Mouse (Mus musculus) lung, postnatal 0 days (tissue): ENCODE results near the gene Rimkla. TPM values are rescaled to one million over a fixed set of nuclear protein-coding genes. Genes with fewer than 3 reads are reported as not detected.

ENCODE experiments used
- ATAC-seq: fragments of 200-750 bp; cut with Nextera tagmentation; 2 replicates; pipeline ENCODE4 v1.8.0; 2017; ENCODE audit warnings: moderate library complexity
- DNase-seq: peaks from one replicate; pipeline ENCODE4 v3.0.0-alpha.2; 2016; ENCODE audit warnings: low spot score
- H3K27ac ChIP-seq: fragments of 300-500 bp; sonication (generic); 2 replicates; pipeline ENCODE4 v1.5.1; 2014; ENCODE audit warnings: antibody characterized with exemption, mild to moderate bottlenecking, low read length, mixed read lengths
- H3K27me3 ChIP-seq: fragments of 300-500 bp; sonication (generic); replicated peaks from 2 replicates; pipeline ENCODE4 v1.6.1; 2014; ENCODE audit warnings: low read length, mixed read lengths; ENCODE audit not compliant: insufficient read depth
- H3K36me3 ChIP-seq: fragments of 300-500 bp; sonication (generic); 2 replicates; pipeline ENCODE4 v1.6.1; 2014; ENCODE audit warnings: low read length, mixed read lengths; ENCODE audit not compliant: insufficient read depth
- H3K4me1 ChIP-seq: fragments of 300-500 bp; sonication (generic); 2 replicates; pipeline ENCODE4 v1.6.1; 2014; ENCODE audit warnings: antibody characterized with exemption, low read depth, low read length, mixed read lengths; ENCODE audit not compliant: insufficient read depth
- H3K4me2 ChIP-seq: fragments of 300-500 bp; sonication (generic); replicated peaks from 2 replicates; pipeline ENCODE4 v1.6.1; 2014; ENCODE audit warnings: low read depth, mild to moderate bottlenecking, low read length, moderate library complexity, mixed read lengths
- H3K4me3 ChIP-seq: fragments of 300-500 bp; sonication (generic); 2 replicates; pipeline ENCODE4 v1.5.1; 2014; ENCODE audit warnings: low read depth, low read length
- H3K9ac ChIP-seq: fragments of 300-500 bp; sonication (generic); replicated peaks from 2 replicates; pipeline ENCODE4 v1.6.1; 2014; ENCODE audit warnings: low read depth, mild to moderate bottlenecking
- H3K9me3 ChIP-seq: fragments of 300-500 bp; sonication (generic); 2 replicates; pipeline ENCODE4 v1.6.1; 2016; ENCODE audit warnings: low read length, mixed read lengths
- CTCF ChIP-seq: IDR thresholded peaks from 2 replicates; pipeline ENCODE4 v1.5.1; 2016; ENCODE audit warnings: antibody characterized with exemption, mild to moderate bottlenecking
- EP300 ChIP-seq: IDR thresholded peaks from 2 replicates; pipeline ENCODE4 v1.6.1; 2016; ENCODE audit warnings: antibody characterized with exemption, mild to moderate bottlenecking, control low read depth
- WGBS: fragments of 180-500 bp; shearing (Covaris S2); extraction: QIAGEN DNeasy Blood & Tissue Kit; methylation state at CpG from one replicate; pipeline ENCODE4 v1.1.7; 2014; 5-methylcytosine and 5-hydroxymethylcytosine counted together
- polyA plus RNA-seq: library from polyadenylated mRNA; unstranded; fragments of >200 nt; fragmentation: Nextera tagmentation; extraction: Ambion mirVana; gene quantifications from 2 replicates; pipeline ENCODE4 v1.2.1, GENCODE M21; 2015

The Rimkla gene
- polyA plus RNA-seq, 1 experiment from 2014 or later: 0.30 TPM

GRCm38 (mm10) chr4:119425077-119425476, 67.4 kb downstream of the Rimkla start:
- no peak overlapping the region for H3K27ac ChIP-seq
- H3K27me3 ChIP-seq: no peaks in the 10 kb centered on the region
- TF ChIP-seq EP300 (no peak), CTCF (no peak)
- peak; percentile 17 for DNase-seq
- peaks cover 13% of the 10 kb centered on the region; the same call in 1 of the 2 replicates for H3K4me1 ChIP-seq
- no peaks in the 10 kb centered on the region for H3K36me3 ChIP-seq
- no peak overlapping the region for H3K9ac ChIP-seq
- no peak overlapping the region for H3K4me2 ChIP-seq
- 65% methylated on average over 2 of the region's 2 CpGs for WGBS
- no peak overlapping the region for H3K4me3 ChIP-seq
- H3K9me3 ChIP-seq: no peaks in the 10 kb centered on the region
- ATAC-seq: no peak

GRCm38 (mm10) chr4:119422294-119422964, 70.0 kb downstream of the Rimkla start, which contains the start of the genes Ppcs and Zmynd12:
TSS of gene Ppcs (minus strand) at chr4:119422420.
TSS of gene Zmynd12 (plus strand) at chr4:119422814.
- Histone ChIP-seq H3K9ac (peak within 1 kb of the TSS; percentile 58), H3K27ac (peak within 1 kb of the TSS; percentile 68), H3K4me3 (peak within 1 kb of the TSS; percentile 49), H3K36me3 (no peaks in the 10 kb centered on the region), H3K4me1 (peaks cover 13% of the 10 kb centered on the region; the same call in 1 of the 2 replicates), H3K9me3 (no peaks in the 10 kb centered on the region), H3K27me3 (no peaks in the 10 kb centered on the region), H3K4me2 (peak within 1 kb of the TSS; percentile 88)
- peak; percentile 97 for DNase-seq
- TF ChIP-seq EP300 (peak; percentile 63), CTCF (peak; percentile 44)
- WGBS: 1% methylated on average over 52 of the region's 52 CpGs
- peak; percentile 96 for ATAC-seq

DNA sequence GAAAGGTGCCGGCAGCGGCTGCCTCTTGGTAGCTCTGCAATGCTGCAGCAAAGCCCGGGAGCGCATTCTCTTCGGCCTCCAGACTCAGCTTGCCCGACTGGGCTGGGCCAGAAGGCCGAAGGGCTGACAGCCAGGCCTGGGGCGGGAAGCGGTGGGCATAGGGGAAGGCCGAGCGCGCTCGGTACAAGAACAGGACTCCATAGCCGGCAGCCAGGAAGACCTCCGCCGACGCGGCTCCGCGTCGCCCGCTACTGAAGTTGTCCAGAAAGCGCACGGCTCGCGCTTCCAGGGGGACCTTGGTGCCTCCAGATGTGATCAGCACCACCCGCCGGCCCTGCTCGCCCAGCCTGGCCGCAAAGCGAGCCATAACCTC, 70.5 kb downstream of the Rimkla start:
- WGBS: 2% methylated on average over 28 of the region's 31 CpGs

DNA sequence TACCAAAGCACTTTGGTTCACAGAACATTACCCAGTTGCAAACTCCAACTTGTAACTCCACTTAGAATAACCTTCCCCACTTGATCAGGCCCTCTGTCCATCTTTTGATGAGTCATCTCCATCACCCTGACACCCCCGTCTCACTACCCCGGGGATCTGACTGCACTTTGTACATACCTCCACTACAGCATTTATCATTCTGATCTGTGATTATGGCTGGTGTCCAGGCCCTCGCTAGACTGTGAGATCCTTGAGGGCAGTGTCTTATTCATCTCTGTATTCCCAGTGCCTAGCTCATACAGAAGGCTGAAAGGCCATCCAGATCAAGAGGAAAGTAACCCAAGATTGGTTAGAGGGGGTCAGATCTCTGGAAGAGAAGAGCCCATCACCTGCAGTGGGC, 71.2 kb downstream of the Rimkla start:
- H3K9me3 ChIP-seq: no peaks in the 10 kb centered on the region
- H3K4me1 ChIP-seq: peaks cover 13% of the 10 kb centered on the region; the same call in 1 of the 2 replicates
- peak overlapping the region; percentile 49; the same call in 1 of the 2 replicates for H3K4me3 ChIP-seq
- no peaks in the 10 kb centered on the region for H3K36me3 ChIP-seq
- WGBS: 20% methylated on average over 3 of the region's 3 CpGs
- H3K9ac ChIP-seq: peak overlapping the region; percentile 58; the same call in 1 of the 2 replicates
- TF ChIP-seq CTCF (no peak), EP300 (no peak)
- ATAC-seq (no peak), DNase-seq (no peak)
- no peaks in the 10 kb centered on the region for H3K27me3 ChIP-seq
- H3K27ac ChIP-seq: no peak overlapping the region; the same call in 1 of the 2 replicates
- H3K4me2 ChIP-seq: peak overlapping the region; percentile 88

More for the DNA sequence above, 70.5 kb downstream of the Rimkla start:
- TF ChIP-seq EP300 (no peak), CTCF (no peak)
- peak overlapping the region; percentile 49 for H3K4me3 ChIP-seq
- DNase-seq (peak; percentile 23), ATAC-seq (peak; percentile 41)
- H3K4me2 ChIP-seq: peak overlapping the region; percentile 88
- no peaks in the 10 kb centered on the region for H3K36me3 ChIP-seq
- no peaks in the 10 kb centered on the region for H3K27me3 ChIP-seq
- peak overlapping the region; percentile 58 for H3K9ac ChIP-seq
- H3K27ac ChIP-seq: peak overlapping the region; percentile 68
- H3K9me3 ChIP-seq: no peaks in the 10 kb centered on the region
- peaks cover 13% of the 10 kb centered on the region; the same call in 1 of the 2 replicates for H3K4me1 ChIP-seq

- no peak overlapping the region for H3K27ac ChIP-seq
- ATAC-seq (no peak), DNase-seq (no peak)
- WGBS: 80% methylated on average over 3 of the region's 3 CpGs
- TF ChIP-seq CTCF: no peak
- TF ChIP-seq EP300: no peak
- H3K4me1 ChIP-seq: peaks cover 14% of the 10 kb centered on the region; the same call in 1 of the 2 replicates
- H3K4me2 ChIP-seq: no peak overlapping the region
- no peak overlapping the region for H3K4me3 ChIP-seq
- no peaks in the 10 kb centered on the region for H3K36me3 ChIP-seq
- H3K9ac ChIP-seq: no peak overlapping the region
- H3K9me3 ChIP-seq: no peaks in the 10 kb centered on the region
- no peaks in the 10 kb centered on the region for H3K27me3 ChIP-seq
Observed at GRCm38 (mm10) chr4:119417894-119418293, 74.5 kb downstream of the Rimkla start.

GRCm38 (mm10) chr4:119417270-119417669, 75.2 kb downstream of the Rimkla start:
- no peak overlapping the region for H3K9ac ChIP-seq
- 71% methylated on average over 3 of the region's 3 CpGs for WGBS

More at GRCm38 (mm10) chr4:119417270-119417669, 75.2 kb downstream of the Rimkla start:
- Histone ChIP-seq H3K4me3 (no peak overlapping the region), H3K36me3 (no peaks in the 10 kb centered on the region), H3K9me3 (no peaks in the 10 kb centered on the region), H3K4me2 (no peak overlapping the region), H3K27me3 (no peaks in the 10 kb centered on the region), H3K27ac (no peak overlapping the region), H3K4me1 (peaks cover 14% of the 10 kb centered on the region; the same call in 1 of the 2 replicates)
- TF ChIP-seq EP300 (no peak), CTCF (no peak)
- no peak for DNase-seq
- no peak for ATAC-seq

Other genes starting within 250 kb of the Rimkla start
- not detected in 2 replicates for gene Cldn19, start 237.2 kb downstream of the Rimkla start, polyA plus RNA-seq
- 391 and 412 TPM in 2 replicates for gene Ybx1, start 198.0 kb downstream of the Rimkla start, polyA plus RNA-seq
- gene Ppih, start 172.1 kb downstream of the Rimkla start, polyA plus RNA-seq: 25.7 and 25.8 TPM in 2 replicates
- 7.3 and 7.8 TPM in 2 replicates for gene Ccdc30, start 77.1 kb downstream of the Rimkla start, polyA plus RNA-seq
- 28.4 and 30.5 TPM in 2 replicates for gene Ppcs, start 70.2 kb downstream of the Rimkla start, polyA plus RNA-seq
- gene Zmynd12, start 69.8 kb downstream of the Rimkla start, polyA plus RNA-seq: 2.9 and 3.3 TPM in 2 replicates
- gene Foxj3, start 44.4 kb upstream of the Rimkla start, polyA plus RNA-seq: 10.1 and 11.6 TPM in 2 replicates
- 5.9 TPM in 2 replicates for gene Frg2f1, start 46.9 kb upstream of the Rimkla start, polyA plus RNA-seq
- gene Guca2a, start 145.1 kb upstream of the Rimkla start, polyA plus RNA-seq: 1.00 and 2.2 TPM in 2 replicates
- not detected in 2 replicates for gene Guca2b, start 166.3 kb upstream of the Rimkla start, polyA plus RNA-seq
- gene Hivep3, start 241.2 kb upstream of the Rimkla start, polyA plus RNA-seq: 30.7 and 37.6 TPM in 2 replicates